Mouse (Mus musculus) olfactory bulb, adult 2 months (tissue): ENCODE results near the gene Dpf1. TPM values are rescaled to one million over a fixed set of nuclear protein-coding genes. Genes with fewer than 3 reads are reported as not detected.
A peak's percentile ranks its signal among the peaks of the same experiment; 100 is the strongest.

ENCODE experiments used
- H3K27ac ChIP-seq: fragments of 200-500 bp; 2 replicates; pipeline ENCODE4 v1.5.1; 2012; ENCODE audit warnings: low read depth, low read length; ENCODE audit not compliant: insufficient read depth
- H3K4me1 ChIP-seq: fragments of 200-500 bp; 2 replicates; pipeline ENCODE4 v1.6.1; 2012; ENCODE audit warnings: low read length; ENCODE audit not compliant: control insufficient read depth, insufficient read depth
- H3K4me3 ChIP-seq: fragments of 200-500 bp; 2 replicates; pipeline ENCODE4 v1.5.1; 2012; ENCODE audit warnings: mild to moderate bottlenecking, low read depth, low read length, moderate library complexity; ENCODE audit not compliant: insufficient read depth
- CTCF ChIP-seq: fragments of 200-500 bp; IDR thresholded peaks from 2 replicates; pipeline ENCODE4 v1.5.1; 2012; ENCODE audit warnings: low read depth, mild to moderate bottlenecking, low read length, moderate library complexity; ENCODE audit not compliant: insufficient read depth
- POLR2A ChIP-seq: fragments of 200-500 bp; IDR thresholded peaks from 2 replicates; pipeline ENCODE4 v1.6.1; 2012; ENCODE audit warnings: mild to moderate bottlenecking, low read depth, low read length, moderate library complexity; ENCODE audit not compliant: insufficient read depth
- WGBS: fragments of 180-500 bp; shearing (Covaris S2); methylation state at CpG from one replicate; pipeline ENCODE4 v1.1.7; 2018; 5-methylcytosine and 5-hydroxymethylcytosine counted together
- polyA plus RNA-seq: library from polyadenylated mRNA; stranded (reverse); fragments of >200 nt; gene quantifications from 2 replicates; pipeline ENCODE4 v1.2.4, GENCODE M21; 2012; ENCODE audit warnings: low replicate concordance; ENCODE audit not compliant: missing spikeins, insufficient read depth, insufficient read length

Dpf1 gene
- polyA plus RNA-seq, 1 experiment = not detected

GRCm38 (mm10) chr7:29292458-29293098 is 11.2 kb upstream of the Dpf1 start:
- Histone ChIP-seq H3K4me3 (no peak overlapping the region), H3K4me1 (peaks cover 12% of the 10 kb centered on the region), H3K27ac (no peak overlapping the region)
- whole genome bisulfite sequencing = 50% methylated on average over 8 of the region's 8 CpGs
- TF ChIP-seq POLR2A = no peak

- Histone ChIP-seq H3K27ac (no peak overlapping the region), H3K4me3 (no peak overlapping the region), H3K4me1 (peaks cover 12% of the 10 kb centered on the region)
- TF ChIP-seq CTCF = no peak
- TF ChIP-seq POLR2A = no peak
- 58% methylated on average over 19 of the region's 19 CpGs for WGBS
Measured at GRCm38 (mm10) chr7:29293131-29294065, 10.4 kb upstream of the Dpf1 start.

GRCm38 (mm10) chr7:29294111-29294761 is 9.5 kb upstream of the Dpf1 start:
- Histone ChIP-seq H3K27ac (no peak overlapping the region), H3K4me3 (no peak overlapping the region), H3K4me1 (peaks cover 6% of the 10 kb centered on the region)
- WGBS = 86% methylated on average over 13 of the region's 13 CpGs
- TF ChIP-seq CTCF (no peak), POLR2A (no peak)

- no peak overlapping the region for H3K4me3 ChIP-seq
- WGBS = 83% methylated on average over 24 of the region's 24 CpGs
- H3K4me1 ChIP-seq = 0 out of 2 replicates have a peak, but pooled peaks cover 4% of the 10 kb centered on the region
- TF ChIP-seq CTCF (no peak), POLR2A (no peak)
- H3K27ac ChIP-seq = no peak overlapping the region
Measured at GRCm38 (mm10) chr7:29295861-29296647, 7.7 kb upstream of the Dpf1 start.

- no peak overlapping the region for H3K27ac ChIP-seq
- H3K4me3 ChIP-seq = no peak overlapping the region
- no peak for TF ChIP-seq POLR2A
- TF ChIP-seq CTCF = no peak
- 0 out of 2 replicates have a peak, but pooled peaks cover 6% of the 10 kb centered on the region for H3K4me1 ChIP-seq
- WGBS = 9% methylated on average over 10 of the region's 10 CpGs
Measured at GRCm38 (mm10) chr7:29296998-29297397, 6.8 kb upstream of the Dpf1 start.

GRCm38 (mm10) chr7:29301127-29301566 is 2.6 kb upstream of the Dpf1 start:
- TF ChIP-seq CTCF (peak; percentile 70), POLR2A (no peak)
- Histone ChIP-seq H3K4me3 (no peak overlapping the region), H3K27ac (no peak overlapping the region), H3K4me1 (peaks cover 14% of the 10 kb centered on the region)
- 6% methylated on average over 7 of the region's 7 CpGs for WGBS

- no peak overlapping the region for H3K27ac ChIP-seq
- H3K4me3 ChIP-seq = no peak overlapping the region
- peaks cover 20% of the 10 kb centered on the region for H3K4me1 ChIP-seq
- 71% methylated on average over 7 of the region's 7 CpGs for WGBS
- TF ChIP-seq CTCF = no peak
- no peak for TF ChIP-seq POLR2A
Measured at GRCm38 (mm10) chr7:29302641-29303040, 1.1 kb upstream of the Dpf1 start.

- peak overlapping the region; percentile 90 for H3K27ac ChIP-seq
Measured at GRCm38 (mm10) chr7:29304463-29305262, 912 bp downstream of the Dpf1 start.

More at GRCm38 (mm10) chr7:29304463-29305262, 912 bp downstream of the Dpf1 start:
- no peak for TF ChIP-seq POLR2A
- no peak for TF ChIP-seq CTCF
- WGBS = 2% methylated on average over 41 of the region's 48 CpGs
- peak overlapping the region; percentile 88 for H3K4me3 ChIP-seq
- H3K4me1 ChIP-seq = peaks cover 20% of the 10 kb centered on the region
